Mouse (Mus musculus) liver, embryonic 13.5 days (tissue): ENCODE data around the gene Cmtm8. TPM values are rescaled to one million over a fixed set of nuclear protein-coding genes. Genes with fewer than 3 reads are reported as not detected.

Experiments
- ATAC-seq: fragments of 200-750 bp; cut with Nextera tagmentation; 2 replicates; pipeline ENCODE4 v1.8.0; 2017; ENCODE audit warnings: low read depth, mild to moderate bottlenecking, moderate number of reproducible peaks, moderate library complexity
- DNase-seq: peaks from one replicate; pipeline ENCODE4 v3.0.0; 2022
- H3K27ac ChIP-seq: fragments of 300-500 bp; sonication (generic); 2 replicates; pipeline ENCODE4 v1.5.1; 2015; ENCODE audit warnings: moderate library complexity, mild to moderate bottlenecking, inconsistent platforms
- H3K27me3 ChIP-seq: fragments of 300-500 bp; sonication (generic); 2 replicates; pipeline ENCODE4 v1.6.1; 2015; ENCODE audit warnings: mild to moderate bottlenecking, inconsistent platforms
- H3K36me3 ChIP-seq: fragments of 300-500 bp; sonication (generic); 2 replicates; pipeline ENCODE4 v1.6.1; 2015; ENCODE audit warnings: mild to moderate bottlenecking, inconsistent platforms
- H3K4me1 ChIP-seq: fragments of 300-500 bp; sonication (generic); replicated peaks from 2 replicates; pipeline ENCODE4 v1.6.1; 2015; ENCODE audit warnings: inconsistent platforms
- H3K4me2 ChIP-seq: fragments of 300-500 bp; sonication (generic); 2 replicates; pipeline ENCODE4 v1.6.1; 2015; ENCODE audit warnings: inconsistent platforms, mild to moderate bottlenecking, moderate library complexity
- H3K4me3 ChIP-seq: fragments of 300-500 bp; sonication (generic); replicated peaks from 2 replicates; pipeline ENCODE4 v1.5.1; 2015; ENCODE audit warnings: mild to moderate bottlenecking, inconsistent platforms
- H3K9ac ChIP-seq: fragments of 300-500 bp; sonication (generic); 2 replicates; pipeline ENCODE4 v1.6.1; 2015; ENCODE audit warnings: mild to moderate bottlenecking, inconsistent platforms
- H3K9me3 ChIP-seq: fragments of 300-500 bp; sonication (generic); replicated peaks from 2 replicates; pipeline ENCODE4 v1.6.1; 2016; ENCODE audit warnings: inconsistent platforms
- WGBS: fragments of 180-500 bp; shearing (Covaris S2); methylation state at CpG from one replicate; pipeline ENCODE4 v1.1.7; 2015; ENCODE audit not compliant: insufficient replicate concordance; 5-methylcytosine and 5-hydroxymethylcytosine counted together
- polyA plus RNA-seq: library from polyadenylated mRNA; unstranded; fragments of >200 nt; fragmentation: Nextera tagmentation; extraction: Ambion mirVana; gene quantifications from 2 replicates; pipeline ENCODE4 v1.2.1, GENCODE M21; 2015

Gene Cmtm8
- polyA plus RNA-seq: 21.0 and 23.2 TPM in 2 replicates

DNA sequence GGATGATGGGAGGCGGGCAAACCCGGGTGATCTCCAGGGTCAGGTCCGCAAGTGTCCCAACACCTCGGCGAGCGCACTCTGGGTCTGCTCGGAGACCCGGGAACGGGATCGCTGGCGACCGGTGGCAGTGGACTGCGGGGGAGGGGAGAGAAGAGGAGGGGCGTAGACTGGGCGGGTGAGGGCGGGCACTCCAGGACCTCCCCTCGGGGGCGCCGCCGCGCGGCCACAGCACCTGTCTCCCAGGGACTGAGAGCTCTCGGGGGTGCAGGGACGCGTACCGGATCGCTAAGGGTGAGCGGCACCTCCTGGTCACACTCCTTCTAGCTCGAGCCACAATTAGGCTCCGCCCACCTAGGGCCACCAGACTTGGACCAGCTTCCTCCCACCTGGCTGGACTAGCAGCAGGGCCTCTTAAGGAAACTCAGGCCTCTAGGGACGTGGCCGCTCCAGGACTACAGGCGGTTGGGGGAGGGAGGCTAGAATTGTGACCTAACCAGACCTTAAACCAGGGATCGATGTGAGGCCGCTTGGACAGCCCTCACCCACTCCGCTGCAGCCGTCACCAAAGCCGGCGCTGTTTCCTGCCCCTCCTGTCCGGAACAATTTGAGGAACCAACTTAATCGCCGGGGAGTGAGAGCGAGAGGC lies at the start of gene Cmtm8:
Cmtm8 (minus strand) TSS at position 140 of the 646 bp plus-strand sequence.
- Histone ChIP-seq H3K36me3 (no peaks in the 10 kb centered on the region), H3K4me3 (peak within 1 kb of the TSS; percentile 59), H3K4me2 (peak within 1 kb of the TSS; percentile 72), H3K27ac (peak within 1 kb of the TSS; percentile 18; the same call in 1 of the 2 replicates), H3K27me3 (peaks cover 36% of the 10 kb centered on the region), H3K9ac (peak within 1 kb of the TSS; percentile 59), H3K9me3 (no peaks in the 10 kb centered on the region), H3K4me1 (0 out of 2 replicates have a peak, but pooled peaks cover 4% of the 10 kb centered on the region)
- WGBS: under 1% methylated on average over 39 of the region's 43 CpGs
- ATAC-seq: peak; percentile 86
- peak; percentile 32 for DNase-seq

DNA sequence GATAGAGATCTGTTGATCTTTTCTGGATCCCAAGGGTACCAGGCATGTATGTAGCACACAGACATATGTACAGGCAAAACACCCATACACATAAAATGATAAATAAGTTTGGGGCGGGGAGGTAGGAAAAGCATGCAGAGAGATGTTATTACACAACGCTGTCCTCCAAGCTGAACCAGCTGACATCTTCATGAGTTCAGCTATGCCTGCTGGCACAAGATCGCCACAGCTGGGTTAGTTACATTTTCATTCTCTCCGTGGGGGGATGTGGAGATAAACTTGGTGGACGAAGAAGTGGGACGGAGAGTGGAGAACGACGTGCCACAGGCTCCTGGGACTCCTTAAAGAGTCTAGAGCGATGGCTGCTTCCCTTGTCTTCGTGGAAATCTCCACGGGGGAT lies 49.0 kb upstream of the Cmtm8 start:
- H3K4me3 ChIP-seq: no peak overlapping the region
- H3K4me1 ChIP-seq: no peaks in the 10 kb centered on the region
- no peak overlapping the region for H3K4me2 ChIP-seq
- no peak overlapping the region for H3K27ac ChIP-seq
- no peaks in the 10 kb centered on the region for H3K36me3 ChIP-seq
- DNase-seq (no peak), ATAC-seq (no peak)
- no peaks in the 10 kb centered on the region for H3K27me3 ChIP-seq
- no peaks in the 10 kb centered on the region for H3K9me3 ChIP-seq
- no peak overlapping the region for H3K9ac ChIP-seq
- 70% methylated on average over 11 of the region's 11 CpGs for WGBS

DNA sequence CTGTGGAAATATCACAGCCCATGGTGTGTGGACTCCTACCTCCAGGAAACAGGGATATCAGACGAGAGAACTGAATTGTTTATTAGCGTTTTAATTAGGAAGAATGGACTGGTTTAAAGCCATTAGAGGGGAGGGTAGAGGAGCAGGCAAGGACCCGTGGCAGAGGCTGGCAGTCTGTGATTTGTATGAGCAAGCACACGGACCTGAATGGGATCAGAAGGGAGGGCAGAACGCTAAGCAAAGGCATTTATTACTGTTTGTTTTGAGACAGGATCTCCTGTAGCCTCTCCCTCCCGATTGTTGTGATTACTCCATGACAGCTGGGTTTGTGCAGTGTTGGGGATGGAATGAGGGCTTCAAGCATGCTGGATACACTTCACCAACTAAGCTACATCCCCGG lies 46.4 kb upstream of the Cmtm8 start:
- DNase-seq (no peak), ATAC-seq (no peak)
- Histone ChIP-seq H3K9ac (no peak overlapping the region), H3K4me2 (no peak overlapping the region), H3K27ac (no peak overlapping the region), H3K27me3 (no peaks in the 10 kb centered on the region), H3K36me3 (no peaks in the 10 kb centered on the region), H3K9me3 (no peaks in the 10 kb centered on the region), H3K4me3 (no peak overlapping the region), H3K4me1 (no peaks in the 10 kb centered on the region)
- WGBS: 39% methylated on average over 7 of the region's 7 CpGs

DNA sequence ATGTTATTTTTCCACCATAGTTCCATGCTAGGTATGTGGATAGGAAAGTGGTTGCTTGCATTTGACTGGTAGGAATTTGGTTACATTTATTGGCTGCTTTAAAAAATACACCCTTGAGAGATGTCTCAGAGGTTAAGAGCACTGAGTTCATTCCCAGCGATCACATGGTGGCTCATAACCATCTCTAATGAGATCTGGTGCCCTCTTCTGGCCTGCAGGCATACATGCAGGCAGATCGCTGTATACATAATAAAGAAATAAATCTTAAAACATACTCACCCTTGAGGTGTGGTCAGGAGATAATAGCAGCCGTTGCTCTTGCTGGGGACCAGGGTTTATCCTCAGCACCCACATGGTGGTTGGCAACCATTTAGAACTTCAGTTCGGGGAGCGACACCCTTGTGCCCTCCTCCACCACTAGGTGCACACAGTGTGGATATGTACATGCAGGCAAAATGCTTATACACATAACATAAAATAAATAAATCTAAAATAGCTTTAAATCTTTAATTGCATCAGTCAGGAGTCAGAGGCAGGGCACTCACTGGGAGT lies 45.0 kb upstream of the Cmtm8 start:
- ATAC-seq (no peak), DNase-seq (no peak)
- Histone ChIP-seq H3K27ac (no peak overlapping the region), H3K27me3 (no peaks in the 10 kb centered on the region), H3K4me2 (no peak overlapping the region), H3K9me3 (no peaks in the 10 kb centered on the region), H3K9ac (no peak overlapping the region), H3K4me1 (no peaks in the 10 kb centered on the region), H3K4me3 (no peak overlapping the region), H3K36me3 (no peaks in the 10 kb centered on the region)
- WGBS: 63% methylated on average over 5 of the region's 5 CpGs

- ATAC-seq (no peak), DNase-seq (no peak)
- Histone ChIP-seq H3K9me3 (no peaks in the 10 kb centered on the region), H3K9ac (no peak overlapping the region), H3K27ac (no peak overlapping the region), H3K36me3 (no peaks in the 10 kb centered on the region), H3K4me3 (no peak overlapping the region), H3K4me2 (no peak overlapping the region), H3K27me3 (no peaks in the 10 kb centered on the region), H3K4me1 (no peaks in the 10 kb centered on the region)
- 84% methylated on average over 3 of the region's 3 CpGs for WGBS
Observed at GRCm38 (mm10) chr9:114887699-114888098, 43.7 kb upstream of the Cmtm8 start.

GRCm38 (mm10) chr9:114885991-114886662 lies 42.2 kb upstream of the Cmtm8 start:
- 40% methylated on average over 8 of the region's 8 CpGs for WGBS
- no peak overlapping the region for H3K27ac ChIP-seq
- H3K27me3 ChIP-seq: no peaks in the 10 kb centered on the region
- DNase-seq (no peak), ATAC-seq (no peak)
- no peaks in the 10 kb centered on the region for H3K36me3 ChIP-seq
- H3K4me3 ChIP-seq: no peak overlapping the region
- no peaks in the 10 kb centered on the region for H3K9me3 ChIP-seq
- no peak overlapping the region for H3K9ac ChIP-seq
- no peaks in the 10 kb centered on the region for H3K4me1 ChIP-seq
- no peak overlapping the region for H3K4me2 ChIP-seq

DNA sequence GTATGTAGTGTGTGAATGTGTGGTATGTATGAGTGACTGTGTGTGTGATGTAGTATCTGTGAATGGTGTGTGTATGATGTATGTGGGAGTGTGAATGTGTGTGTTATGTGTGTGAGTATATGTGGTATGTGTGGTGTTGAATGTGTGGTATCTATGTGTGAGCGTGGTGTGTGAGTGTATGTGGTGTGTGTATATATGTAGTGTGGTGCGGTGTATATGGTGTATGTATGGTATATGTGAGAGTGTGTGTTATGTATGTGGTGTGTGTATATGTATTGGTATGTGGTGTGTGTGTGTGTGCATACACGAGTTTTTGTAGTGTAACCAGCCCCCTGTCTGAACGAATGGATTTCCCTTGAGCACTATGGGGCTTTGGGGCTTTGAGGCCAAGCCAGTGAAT lies 41.6 kb upstream of the Cmtm8 start:
- ATAC-seq (no peak), DNase-seq (no peak)
- Histone ChIP-seq H3K4me3 (no peak overlapping the region), H3K4me2 (no peak overlapping the region), H3K4me1 (no peaks in the 10 kb centered on the region), H3K9ac (no peak overlapping the region), H3K27me3 (no peaks in the 10 kb centered on the region), H3K36me3 (no peaks in the 10 kb centered on the region), H3K27ac (no peak overlapping the region), H3K9me3 (no peaks in the 10 kb centered on the region)
- 69% methylated on average over 4 of the region's 4 CpGs for WGBS

DNA sequence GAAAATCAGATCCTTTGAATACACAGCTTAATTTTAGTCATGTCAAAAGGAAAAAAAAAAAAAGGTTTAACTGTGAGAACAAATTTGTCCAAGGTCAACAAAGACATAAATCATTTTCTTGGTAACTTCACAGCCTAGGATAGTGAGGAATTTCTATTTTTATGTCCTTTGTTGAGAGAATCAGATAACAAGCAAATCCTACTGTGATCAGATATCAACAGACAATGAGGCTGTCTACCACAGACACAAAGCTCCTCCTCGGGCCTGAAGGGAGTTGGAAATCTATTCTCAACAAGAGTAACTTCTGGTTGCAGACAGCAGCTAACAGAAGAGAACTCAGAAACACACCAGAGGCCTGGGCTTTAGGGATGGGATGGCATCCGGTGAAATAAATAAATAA lies 38.0 kb upstream of the Cmtm8 start:
- H3K4me3 ChIP-seq: no peak overlapping the region
- H3K36me3 ChIP-seq: no peaks in the 10 kb centered on the region
- no peak overlapping the region for H3K27ac ChIP-seq
- no peak overlapping the region for H3K4me2 ChIP-seq
- no peaks in the 10 kb centered on the region for H3K4me1 ChIP-seq
- no peak for ATAC-seq
- H3K27me3 ChIP-seq: no peaks in the 10 kb centered on the region
- H3K9me3 ChIP-seq: no peaks in the 10 kb centered on the region
- WGBS: 64% methylated on average over 2 of the region's 2 CpGs
- no peak overlapping the region for H3K9ac ChIP-seq
- no peak for DNase-seq

GRCm38 (mm10) chr9:114855327-114855726 lies 11.4 kb upstream of the Cmtm8 start:
- Histone ChIP-seq H3K27me3 (peaks cover 5% of the 10 kb centered on the region; the same call in 1 of the 2 replicates), H3K36me3 (no peaks in the 10 kb centered on the region), H3K27ac (no peak overlapping the region), H3K9me3 (no peaks in the 10 kb centered on the region), H3K4me1 (peaks cover 5% of the 10 kb centered on the region), H3K4me3 (no peak overlapping the region), H3K9ac (no peak overlapping the region), H3K4me2 (no peak overlapping the region)
- DNase-seq (no peak), ATAC-seq (no peak)
- 34% methylated on average over 11 of the region's 11 CpGs for WGBS

- no peak for DNase-seq
- Histone ChIP-seq H3K9me3 (no peaks in the 10 kb centered on the region), H3K9ac (no peak overlapping the region), H3K27me3 (peaks cover 5% of the 10 kb centered on the region; the same call in 1 of the 2 replicates), H3K27ac (no peak overlapping the region), H3K4me1 (peaks cover 5% of the 10 kb centered on the region), H3K4me3 (no peak overlapping the region), H3K36me3 (no peaks in the 10 kb centered on the region), H3K4me2 (no peak overlapping the region)
- no peak for ATAC-seq
- 61% methylated on average over 9 of the region's 9 CpGs for WGBS
Observed at GRCm38 (mm10) chr9:114854686-114855085, 10.7 kb upstream of the Cmtm8 start.

DNA sequence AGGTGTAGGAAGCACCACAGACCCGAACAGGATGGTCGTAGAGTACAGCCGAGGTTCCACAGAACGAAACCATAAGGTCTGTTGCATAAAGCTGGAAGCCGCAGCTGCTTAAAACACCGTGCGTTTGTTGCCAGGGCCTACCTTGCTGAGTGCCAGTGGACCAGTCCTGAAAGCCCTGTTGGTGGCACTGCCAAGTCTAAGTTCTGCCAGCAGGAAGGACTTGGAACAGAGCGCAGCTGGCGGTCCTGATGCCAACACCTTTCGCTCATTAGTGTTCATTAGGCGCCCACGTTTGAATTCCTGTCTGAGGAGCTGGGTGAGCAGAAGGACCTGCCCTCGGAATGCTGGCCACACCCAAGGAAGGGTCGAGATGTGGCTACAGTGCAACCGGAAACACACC lies 9.4 kb upstream of the Cmtm8 start:
- H3K9ac ChIP-seq: no peak overlapping the region
- H3K4me1 ChIP-seq: peaks cover 5% of the 10 kb centered on the region
- no peak overlapping the region for H3K4me3 ChIP-seq
- WGBS: 77% methylated on average over 15 of the region's 15 CpGs
- H3K4me2 ChIP-seq: no peak overlapping the region
- DNase-seq: no peak
- H3K27me3 ChIP-seq: peaks cover 5% of the 10 kb centered on the region; the same call in 1 of the 2 replicates
- no peaks in the 10 kb centered on the region for H3K9me3 ChIP-seq
- H3K36me3 ChIP-seq: no peaks in the 10 kb centered on the region
- ATAC-seq: no peak
- no peak overlapping the region for H3K27ac ChIP-seq
